31 mouse cellular contexts compared by ENCODE assay signal in genomic region chr11:32303455-32303854, GRCm38 (mm10). TPM values are rescaled to one million over a fixed set of nuclear protein-coding genes. Genes with fewer than 3 reads are reported as not detected.
DNase-seq lines count a peak whose midpoint lies in the region; TF ChIP-seq lines count a peak whose summit lies in the region.
"Had no signal": no experiment of that assay in that cellular context is flagged by ENCODE, and none has a peak within 500 bp of the region (broad histone marks: within the 10 kb centered on the region; RNA-seq: fewer than 3 reads in every experiment).

No protein-coding gene starts in this region.

- no peaks in the 10 kb centered on the region for H3K9me3 ChIP-seq in heart, embryonic 10.5 days
- H3K9me3 ChIP-seq: embryonic facial prominence, embryonic 10.5 days; embryonic facial prominence, embryonic 13.5 days; forebrain, embryonic 15.5 days; heart, embryonic 13.5 days; hindbrain, embryonic 12.5 days had no signal

- no peak overlapping the region for H3K27ac ChIP-seq in heart, embryonic 10.5 days
- peak overlapping the region; percentile 57; the same call in 1 of the 2 replicates for H3K27ac ChIP-seq in layer of hippocampus, adult 2 months
- H3K27ac ChIP-seq in cortical plate, adult 2 months (ENCODE audit: insufficient read depth, low read length), result peak overlapping the region; percentile 58
- peak overlapping the region; percentile 71 for H3K27ac ChIP-seq in olfactory bulb, adult 2 months (ENCODE audit: insufficient read depth, low read depth, low read length)
- H3K27ac ChIP-seq: embryonic facial prominence, embryonic 10.5 days; embryonic facial prominence, embryonic 13.5 days; heart, embryonic 13.5 days; hindbrain, embryonic 12.5 days had no signal

- no peaks in the 10 kb centered on the region; the same call in 1 of the 2 replicates for H3K4me1 ChIP-seq in heart, embryonic 10.5 days
- peaks cover 4% of the 10 kb centered on the region for H3K4me1 ChIP-seq in cortical plate, adult 2 months (ENCODE audit: control insufficient read depth, insufficient read depth, low read length)
- peaks cover 15% of the 10 kb centered on the region for H3K4me1 ChIP-seq in olfactory bulb, adult 2 months (ENCODE audit: control insufficient read depth, insufficient read depth, low read length)
- H3K4me1 ChIP-seq: embryonic facial prominence, embryonic 10.5 days; embryonic facial prominence, embryonic 13.5 days; heart, embryonic 13.5 days had no signal

- no peak for TF ChIP-seq POLR2A in cortical plate, adult 2 months (IDR thresholded peaks at IDR 0.05; ENCODE audit: extremely low read depth, insufficient read depth, low read length)
- TF ChIP-seq POLR2A in olfactory bulb, adult 2 months (IDR thresholded peaks at IDR 0.05; ENCODE audit: insufficient read depth, low read depth, low read length), result no peak

- H3K4me3 ChIP-seq in heart, embryonic 10.5 days, result no peak overlapping the region
- H3K4me3 ChIP-seq in layer of hippocampus, adult 2 months, result no peak overlapping the region
- H3K4me3 ChIP-seq in cortical plate, adult 2 months (ENCODE audit: insufficient read depth, low read length), result no peak overlapping the region
- H3K4me3 ChIP-seq in olfactory bulb, adult 2 months (ENCODE audit: insufficient read depth, low read depth, low read length), result no peak overlapping the region
- H3K4me3 ChIP-seq: embryonic facial prominence, embryonic 10.5 days; embryonic facial prominence, embryonic 13.5 days; forebrain, embryonic 15.5 days; heart, embryonic 13.5 days; hindbrain, embryonic 12.5 days had no signal

- H3K36me3 ChIP-seq in heart, embryonic 10.5 days, result no peaks in the 10 kb centered on the region
- H3K36me3 ChIP-seq: embryonic facial prominence, embryonic 10.5 days; embryonic facial prominence, embryonic 13.5 days; forebrain, embryonic 15.5 days; heart, embryonic 13.5 days; hindbrain, embryonic 12.5 days had no signal

- H3K27me3 ChIP-seq in heart, embryonic 10.5 days (ENCODE audit: insufficient read depth, poor library complexity, severe bottlenecking), result peaks cover 34% of the 10 kb centered on the region
- H3K27me3 ChIP-seq: forebrain, embryonic 15.5 days had no signal

- peak; percentile 76 for DNase-seq in heart, adult 11 months
- DNase-seq in heart, embryonic 10.5 days (ENCODE audit: low spot score), result no peak
- DNase-seq in layer of hippocampus, adult 2 months (ENCODE audit: low spot score in 2 of 2), result no peak
- DNase-seq in layer of hippocampus, postnatal 10 days (ENCODE audit: low spot score in 2 of 2), result no peak
- DNase-seq: adrenal gland, adult 2 months; adrenal gland, postnatal 14 days; cerebellum, adult 11 months; cerebellum, adult 2 months; cerebellum, adult 9-11 months; cerebellum, postnatal 25 days; embryo, embryonic 11 days; gastrocnemius, postnatal 10 days had no signal

- TF ChIP-seq CTCF in layer of hippocampus, adult 2 months (conservative IDR thresholded peaks at IDR 0.05), result no peak
- TF ChIP-seq CTCF in cortical plate, adult 2 months (IDR thresholded peaks at IDR 0.05; ENCODE audit: extremely low read depth, insufficient read depth, low read length), result no peak
- TF ChIP-seq CTCF in olfactory bulb, adult 2 months (IDR thresholded peaks at IDR 0.05; ENCODE audit: insufficient read depth, low read depth, low read length), result no peak

- WGBS in heart, embryonic 10.5 days, result 77% methylated on average over 1 of the region's 1 CpGs
- WGBS in olfactory bulb, adult 2 months, result 71% methylated on average over 1 of the region's 1 CpGs

RNA-seq across cellular contexts. Expression of gene Hbq1a, which starts 3.6 kb away (rescaled TPM):
- polyA plus RNA-seq in heart, embryonic 10.5 days (2016; fragmentation: Nextera tagmentation; extraction: Ambion mirVana), result not detected in 2 replicates
- total RNA-seq in layer of hippocampus, adult 2 months (2021), result 1 to 10 TPM; 1.1 to 1.8 TPM
- total RNA-seq in layer of hippocampus, postnatal 10 days (2021), result 1 to 10 TPM; 1.6 to 2.7 TPM
- polyA plus RNA-seq in cortical plate, adult 2 months (2012; rRNA removed), result 3.0 and 3.5 TPM in 2 replicates
- not detected in 2 replicates for polyA plus RNA-seq in olfactory bulb, adult 2 months (2012; ENCODE audit: insufficient read depth, insufficient read length, low replicate concordance, missing spikeins)
- total RNA-seq: adrenal gland, adult 2 months; common myeloid progenitor, adult 5-6 weeks; gastrocnemius, adult 18-20 months; gastrocnemius, postnatal 10 days; gastrocnemius, postnatal 4 days had no signal
- polyA plus RNA-seq: adrenal gland, adult 2 months; CD4-positive, CD25-positive, alpha-beta regulatory T cell, adult 4 months; embryonic facial prominence, embryonic 10.5 days; forebrain, embryonic 11.5 days; intestine, embryonic 14.5 days had no signal

RNA-seq across cellular contexts. Expression of gene Hba-a2, which starts 7.2 kb away (rescaled TPM):
- 9,075 and 12,184 TPM in 2 replicates for polyA plus RNA-seq in heart, embryonic 10.5 days (2016; fragmentation: Nextera tagmentation; extraction: Ambion mirVana)
- total RNA-seq in layer of hippocampus, adult 2 months (2021), result 100 to 1,000 TPM; 253 to 450 TPM
- 100 to 1,000 TPM; 562 to 789 TPM for total RNA-seq in layer of hippocampus, postnatal 10 days (2021)
- polyA plus RNA-seq in cortical plate, adult 2 months (2012; rRNA removed), result 389 and 531 TPM in 2 replicates
- polyA plus RNA-seq in olfactory bulb, adult 2 months (2012; ENCODE audit: insufficient read depth, insufficient read length, low replicate concordance, missing spikeins), result not detected in 2 replicates
- polyA plus RNA-seq: C2C12 had no signal

RNA-seq across cellular contexts. Expression of gene Hbq1b, which starts 16.7 kb away (rescaled TPM):
- polyA plus RNA-seq in heart, embryonic 10.5 days (2016; fragmentation: Nextera tagmentation; extraction: Ambion mirVana), result 13.9 and 16.8 TPM in 2 replicates
- 1 to 10 TPM; 1.0 to 1.7 TPM for total RNA-seq in layer of hippocampus, adult 2 months (2021)
- total RNA-seq in layer of hippocampus, postnatal 10 days (2021), result 1 to 10 TPM; 2.3 to 4.1 TPM
- 1.9 and 2.1 TPM in 2 replicates for polyA plus RNA-seq in cortical plate, adult 2 months (2012; rRNA removed)
- not detected in 2 replicates for polyA plus RNA-seq in olfactory bulb, adult 2 months (2012; ENCODE audit: insufficient read depth, insufficient read length, low replicate concordance, missing spikeins)
- total RNA-seq: common myeloid progenitor, adult 5-6 weeks; gastrocnemius, adult 18-20 months; gastrocnemius, postnatal 4 days had no signal
- polyA plus RNA-seq: C2C12; CD4-positive, CD25-positive, alpha-beta regulatory T cell, adult 4 months; intestine, postnatal 0 days had no signal

RNA-seq across cellular contexts. Expression of gene Hba-a1, which starts 20.1 kb away (rescaled TPM):
- polyA plus RNA-seq in heart, embryonic 10.5 days (2016; fragmentation: Nextera tagmentation; extraction: Ambion mirVana), result 4,954 and 6,566 TPM in 2 replicates
- 100 to 1,000 TPM; 315 to 509 TPM for total RNA-seq in layer of hippocampus, adult 2 months (2021)
- total RNA-seq in layer of hippocampus, postnatal 10 days (2021), result 100 to 1,000 TPM; 667 to 733 TPM
- 139 and 197 TPM in 2 replicates for polyA plus RNA-seq in cortical plate, adult 2 months (2012; rRNA removed)
- polyA plus RNA-seq in olfactory bulb, adult 2 months (2012; ENCODE audit: insufficient read depth, insufficient read length, low replicate concordance, missing spikeins), result not detected in 2 replicates

RNA-seq across cellular contexts. Expression of gene Hba-x, which starts 27.3 kb away (rescaled TPM):
- polyA plus RNA-seq in heart, embryonic 10.5 days (2016; fragmentation: Nextera tagmentation; extraction: Ambion mirVana), result 8,501 and 9,179 TPM in 2 replicates
- not detected for total RNA-seq in layer of hippocampus, adult 2 months (2021)
- total RNA-seq in layer of hippocampus, postnatal 10 days (2021), result not detected
- polyA plus RNA-seq in cortical plate, adult 2 months (2012; rRNA removed), result 0.15 and 0.21 TPM in 2 replicates
- polyA plus RNA-seq in olfactory bulb, adult 2 months (2012; ENCODE audit: insufficient read depth, insufficient read length, low replicate concordance, missing spikeins), result not detected in 2 replicates
- total RNA-seq: adrenal gland, adult 2 months; adrenal gland, postnatal 14 days; adrenal gland, postnatal 4 days; common myeloid progenitor, adult 5-6 weeks; gastrocnemius, adult 18-20 months; gastrocnemius, postnatal 10 days; gastrocnemius, postnatal 4 days; heart, adult 18-20 months; heart, postnatal 14 days; MEL had no signal
- polyA plus RNA-seq: adrenal gland, adult 2 months; C2C12; CD4-positive, CD25-positive, alpha-beta regulatory T cell, adult 4 months had no signal

Comparison
In these comparisons a context has a peak if more than half of its experiments do, and no peak if none do; other contexts are left out.
1. RNA of gene Hba-a2, which starts 7.2 kb away (polyA plus RNA-seq): 9,075 to 12,184 TPM in heart, embryonic 10.5 days and 389 to 531 TPM in cortical plate, adult 2 months; not detected in olfactory bulb, adult 2 months; every median in the first group is over 100 times any median in the second.